Mouse (Mus musculus) heart, postnatal 0 days (tissue): ENCODE results near the gene Slc29a3. TPM values are rescaled to one million over a fixed set of nuclear protein-coding genes. Genes with fewer than 3 reads are reported as not detected.

ENCODE experiments used
- ATAC-seq: fragments of 200-750 bp; cut with Nextera tagmentation; 2 replicates; pipeline ENCODE4 v1.8.0; 2017; ENCODE audit warnings: low read depth, moderate number of reproducible peaks, moderate library complexity; ENCODE audit not compliant: insufficient read depth
- DNase-seq: peaks from one replicate; pipeline ENCODE4 v3.0.0-alpha.2; 2016; ENCODE audit warnings: low spot score
- H3K27ac ChIP-seq: fragments of 300-500 bp; sonication (generic); 2 replicates; pipeline ENCODE4 v1.5.1; 2014; ENCODE audit warnings: low read depth, mild to moderate bottlenecking
- H3K27me3 ChIP-seq: fragments of 300-500 bp; sonication (generic); 2 replicates; pipeline ENCODE4 v1.6.1; 2014; ENCODE audit warnings: low read length, mixed read lengths; ENCODE audit not compliant: control insufficient read depth, insufficient read depth
- H3K36me3 ChIP-seq: fragments of 300-500 bp; sonication (generic); replicated peaks from 2 replicates; pipeline ENCODE4 v1.6.1; 2014; ENCODE audit warnings: low read length, mixed read lengths; ENCODE audit not compliant: control insufficient read depth, insufficient read depth
- H3K4me1 ChIP-seq: fragments of 300-500 bp; sonication (generic); 2 replicates; pipeline ENCODE4 v1.6.1; 2014; ENCODE audit warnings: antibody characterized with exemption; ENCODE audit not compliant: control insufficient read depth, insufficient read depth
- H3K4me2 ChIP-seq: fragments of 300-500 bp; sonication (generic); 2 replicates; pipeline ENCODE4 v1.6.1; 2014; ENCODE audit warnings: low read depth, mild to moderate bottlenecking, low read length, moderate library complexity
- H3K4me3 ChIP-seq: fragments of 300-500 bp; sonication (generic); 2 replicates; pipeline ENCODE4 v1.5.1; 2014; ENCODE audit warnings: low read depth, low read length
- H3K9ac ChIP-seq: fragments of 300-500 bp; sonication (generic); replicated peaks from 2 replicates; pipeline ENCODE4 v1.6.1; 2014; ENCODE audit warnings: low read depth, low read length, mixed read lengths
- H3K9me3 ChIP-seq: fragments of 300-500 bp; sonication (generic); replicated peaks from 2 replicates; pipeline ENCODE4 v1.6.1; 2016; ENCODE audit warnings: low read length; ENCODE audit not compliant: control insufficient read depth
- CTCF ChIP-seq: IDR thresholded peaks from 2 replicates; pipeline ENCODE4 v1.5.1; 2016; ENCODE audit warnings: antibody characterized with exemption, control low read depth, low read depth
- EP300 ChIP-seq: IDR thresholded peaks from 2 replicates; pipeline ENCODE4 v1.6.1; 2016; ENCODE audit warnings: antibody characterized with exemption, low read depth
- WGBS: fragments of 180-500 bp; shearing (Covaris S2); extraction: QIAGEN DNeasy Blood & Tissue Kit; methylation state at CpG from one replicate; pipeline ENCODE4 v1.1.7; 2014; 5-methylcytosine and 5-hydroxymethylcytosine counted together
- polyA plus RNA-seq: library from polyadenylated mRNA; unstranded; fragments of >200 nt; fragmentation: Nextera tagmentation; extraction: Ambion mirVana; gene quantifications from 2 replicates; pipeline ENCODE4 v1.2.1, GENCODE M21; 2015
- total RNA-seq: library from RNA; depleted of rRNA; stranded (reverse); fragments of >200 nt; gene quantifications from 2 replicates; pipeline ENCODE4 v1.2.3, GENCODE M21; 2014; ENCODE audit warnings: low replicate concordance

Slc29a3 gene
- total and polyA plus RNA-seq, 2 experiments from 2014 or later, result 1.6 to 4.4 TPM

DNA sequence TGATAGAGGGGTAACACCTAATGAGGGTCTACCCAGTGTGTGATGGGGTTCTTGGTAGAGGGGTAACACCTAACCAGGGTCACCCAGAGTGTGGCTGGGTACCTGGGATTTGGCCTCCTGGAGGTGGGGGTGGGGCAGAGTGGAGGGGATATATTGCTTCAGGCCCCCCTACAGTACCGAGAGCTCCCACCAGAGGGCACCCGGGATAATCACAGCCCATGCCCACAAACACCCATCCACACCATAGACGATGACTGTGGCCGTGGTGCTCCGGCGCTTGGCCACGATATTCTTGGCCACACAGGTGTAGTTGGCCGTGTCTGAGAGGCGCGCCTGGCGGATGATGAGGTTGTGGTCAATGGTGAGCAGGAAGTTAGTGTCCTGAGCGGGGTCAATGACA, 25.9 kb upstream of the Slc29a3 start:
- no peak overlapping the region for H3K9ac ChIP-seq
- no peaks in the 10 kb centered on the region for H3K9me3 ChIP-seq
- H3K4me1 ChIP-seq, result no peaks in the 10 kb centered on the region
- no peak overlapping the region for H3K4me2 ChIP-seq
- peaks cover 33% of the 10 kb centered on the region for H3K36me3 ChIP-seq
- TF ChIP-seq CTCF (peak; percentile 65), EP300 (no peak)
- WGBS, result 71% methylated on average over 12 of the region's 12 CpGs
- H3K4me3 ChIP-seq, result no peak overlapping the region
- ATAC-seq (peak; percentile 27; the same call in 1 of the 2 replicates), DNase-seq (no peak)
- no peaks in the 10 kb centered on the region for H3K27me3 ChIP-seq
- no peak overlapping the region for H3K27ac ChIP-seq

DNA sequence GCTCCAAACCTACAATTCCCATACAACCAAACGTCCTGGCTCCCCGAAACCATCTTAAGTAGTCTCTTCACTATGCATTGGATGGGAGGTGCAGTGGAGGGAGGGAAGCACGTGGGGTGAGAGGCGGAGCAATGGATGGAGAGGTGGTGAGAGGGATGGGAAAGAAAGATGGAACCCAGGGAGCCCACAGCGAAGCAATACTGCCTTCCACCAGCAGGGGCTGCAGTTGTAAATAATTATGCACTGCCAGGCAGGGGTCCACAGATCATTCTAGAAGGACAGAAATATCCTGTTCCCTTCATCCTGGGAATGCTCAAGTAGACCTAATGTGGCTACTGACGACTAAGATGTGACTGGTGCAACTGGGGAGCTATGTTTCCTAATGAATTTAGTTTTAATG, 22.9 kb upstream of the Slc29a3 start:
- H3K36me3 ChIP-seq, result peaks cover 55% of the 10 kb centered on the region
- no peak for ATAC-seq
- no peaks in the 10 kb centered on the region for H3K27me3 ChIP-seq
- TF ChIP-seq EP300 (no peak), CTCF (peak; percentile 49)
- H3K4me1 ChIP-seq, result no peaks in the 10 kb centered on the region
- no peak overlapping the region for H3K4me3 ChIP-seq
- H3K9ac ChIP-seq, result no peak overlapping the region
- H3K27ac ChIP-seq, result no peak overlapping the region
- no peak overlapping the region for H3K4me2 ChIP-seq
- WGBS, result 80% methylated on average over 6 of the region's 6 CpGs
- H3K9me3 ChIP-seq, result no peaks in the 10 kb centered on the region
- no peak for DNase-seq

DNA sequence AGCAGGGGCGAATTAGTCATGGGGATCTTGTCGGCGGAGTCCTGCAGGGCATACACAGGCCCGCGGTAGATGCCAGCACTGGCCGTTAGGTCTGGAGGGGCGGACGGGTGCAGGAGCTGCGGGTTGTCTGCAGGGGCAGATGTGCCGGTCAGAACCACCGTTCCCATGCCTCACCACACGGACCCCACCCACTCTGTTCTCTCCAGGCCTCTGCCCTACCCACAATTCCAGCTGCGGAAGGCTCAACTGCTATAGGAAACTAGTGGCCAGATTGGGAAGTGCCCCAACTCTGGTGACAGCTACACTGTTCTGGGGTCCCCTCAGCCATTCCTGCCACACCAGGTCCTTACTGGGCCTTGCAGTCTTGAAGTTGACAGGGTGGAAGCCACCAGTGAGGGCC, 22.0 kb upstream of the Slc29a3 start:
- no peak for TF ChIP-seq CTCF
- no peak for TF ChIP-seq EP300
- DNase-seq, result no peak
- no peak overlapping the region for H3K9ac ChIP-seq
- H3K27ac ChIP-seq, result no peak overlapping the region
- 92% methylated on average over 13 of the region's 13 CpGs for WGBS
- no peak for ATAC-seq
- H3K36me3 ChIP-seq, result peaks cover 61% of the 10 kb centered on the region
- no peaks in the 10 kb centered on the region for H3K27me3 ChIP-seq
- no peaks in the 10 kb centered on the region for H3K9me3 ChIP-seq
- no peak overlapping the region for H3K4me3 ChIP-seq
- no peaks in the 10 kb centered on the region for H3K4me1 ChIP-seq
- no peak overlapping the region for H3K4me2 ChIP-seq

DNA sequence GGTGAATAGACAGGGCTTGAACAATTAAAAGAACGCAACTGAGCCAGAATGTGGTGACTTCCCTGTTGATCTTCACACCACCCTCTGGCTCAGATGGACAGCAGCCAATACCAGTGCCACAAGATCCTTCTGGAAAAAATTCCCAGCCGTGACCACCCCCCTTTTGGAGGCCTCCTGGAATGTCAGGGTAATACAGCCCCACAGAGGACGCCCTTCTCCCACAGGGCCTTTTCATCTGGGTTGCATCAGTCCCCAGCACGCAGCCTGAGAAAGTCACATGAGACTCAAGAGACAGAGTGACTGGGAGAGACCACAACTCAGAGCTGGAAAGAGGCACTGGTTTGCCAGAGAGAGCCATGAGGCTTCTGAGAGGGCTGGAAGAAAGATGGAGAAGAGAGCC, 18.3 kb upstream of the Slc29a3 start:
- H3K4me1 ChIP-seq, result no peaks in the 10 kb centered on the region
- no peak for ATAC-seq
- DNase-seq, result no peak
- H3K27ac ChIP-seq, result no peak overlapping the region
- no peak overlapping the region for H3K4me3 ChIP-seq
- H3K4me2 ChIP-seq, result no peak overlapping the region
- 0 out of 2 replicates have a peak overlapping the region, but pooled peaks have one; percentile 7 for H3K9ac ChIP-seq
- no peaks in the 10 kb centered on the region for H3K27me3 ChIP-seq
- H3K9me3 ChIP-seq, result no peaks in the 10 kb centered on the region
- TF ChIP-seq CTCF (no peak), EP300 (no peak)
- WGBS, result 35% methylated on average over 4 of the region's 4 CpGs
- peaks cover 56% of the 10 kb centered on the region for H3K36me3 ChIP-seq

DNA sequence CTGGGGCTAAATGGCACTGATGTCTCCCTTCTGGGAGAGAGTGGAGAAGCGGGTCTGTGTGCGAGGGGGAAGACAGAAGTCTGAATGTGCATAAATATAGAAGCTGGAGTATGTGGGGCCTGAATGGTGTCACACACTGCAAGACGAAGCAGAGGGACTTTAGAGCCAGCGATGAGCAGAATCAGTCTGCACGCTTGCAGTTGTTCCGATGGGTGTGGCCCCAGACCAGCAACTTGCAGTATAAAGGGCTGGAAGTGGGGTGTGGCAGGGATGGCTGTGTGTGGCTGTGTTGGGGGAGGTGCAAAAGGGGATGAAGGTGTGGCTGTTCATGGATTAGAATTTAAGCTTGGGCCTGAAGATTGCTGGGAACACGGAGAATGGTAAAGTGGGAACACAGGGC, 16.0 kb upstream of the Slc29a3 start:
- ATAC-seq, result no peak
- 75% methylated on average over 7 of the region's 7 CpGs for WGBS
- no peaks in the 10 kb centered on the region for H3K27me3 ChIP-seq
- no peaks in the 10 kb centered on the region for H3K9me3 ChIP-seq
- DNase-seq, result no peak
- no peak overlapping the region for H3K4me3 ChIP-seq
- H3K4me2 ChIP-seq, result no peak overlapping the region
- no peak for TF ChIP-seq EP300
- no peak for TF ChIP-seq CTCF
- no peaks in the 10 kb centered on the region for H3K4me1 ChIP-seq
- no peak overlapping the region for H3K27ac ChIP-seq
- H3K36me3 ChIP-seq, result peaks cover 52% of the 10 kb centered on the region
- H3K9ac ChIP-seq, result no peak overlapping the region

DNA sequence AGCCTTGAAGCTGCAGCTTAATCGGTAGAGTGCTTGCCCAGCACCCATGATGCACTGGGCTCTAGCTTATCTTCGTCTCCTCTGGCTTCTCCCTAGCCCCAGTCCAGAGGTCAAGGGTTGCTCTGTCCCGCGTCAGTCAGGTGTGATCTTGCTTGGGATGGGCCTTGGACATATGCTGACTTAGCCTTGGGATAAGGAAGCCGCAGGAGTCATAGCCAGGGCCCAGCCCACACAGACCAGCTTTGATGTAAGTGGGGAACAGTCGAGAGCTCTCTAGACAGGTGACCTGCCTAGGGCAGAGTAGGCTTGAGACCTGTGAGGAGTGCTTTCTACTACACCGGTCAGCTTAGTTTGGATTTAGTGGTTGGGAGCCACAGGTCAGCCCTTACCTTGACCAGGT, 14.8 kb upstream of the Slc29a3 start:
- no peaks in the 10 kb centered on the region for H3K27me3 ChIP-seq
- H3K4me2 ChIP-seq, result no peak overlapping the region
- H3K9me3 ChIP-seq, result no peaks in the 10 kb centered on the region
- H3K4me3 ChIP-seq, result no peak overlapping the region
- no peak overlapping the region for H3K9ac ChIP-seq
- DNase-seq (no peak), ATAC-seq (no peak)
- WGBS, result 72% methylated on average over 7 of the region's 7 CpGs
- no peak overlapping the region for H3K27ac ChIP-seq
- no peaks in the 10 kb centered on the region for H3K4me1 ChIP-seq
- no peak for TF ChIP-seq CTCF
- TF ChIP-seq EP300, result no peak
- peaks cover 41% of the 10 kb centered on the region for H3K36me3 ChIP-seq
